Mouse (Mus musculus) kidney, postnatal 0 days (tissue): ENCODE results near the gene Tfap4. TPM values are rescaled to one million over a fixed set of nuclear protein-coding genes. Genes with fewer than 3 reads are reported as not detected.

Experiments used
- ATAC-seq: fragments of 200-750 bp; cut with Nextera tagmentation; replicated peaks from 2 replicates; pipeline ENCODE4 v1.8.0; 2017; ENCODE audit warnings: low read depth, moderate number of reproducible peaks, moderate TSS enrichment, moderate library complexity; ENCODE audit not compliant: low FRiP score
- DNase-seq: peaks from one replicate; pipeline ENCODE4 v3.0.0-alpha.2; 2016; ENCODE audit warnings: low spot score
- H3K27ac ChIP-seq: fragments of 300-500 bp; sonication (generic); 2 replicates; pipeline ENCODE4 v1.5.1; 2014; ENCODE audit warnings: mild to moderate bottlenecking
- H3K27me3 ChIP-seq: fragments of 300-500 bp; sonication (generic); 2 replicates; pipeline ENCODE4 v1.6.1; 2014; ENCODE audit warnings: low read length, mixed read lengths; ENCODE audit not compliant: insufficient read depth
- H3K36me3 ChIP-seq: fragments of 300-500 bp; sonication (generic); 2 replicates; pipeline ENCODE4 v1.6.1; 2014; ENCODE audit warnings: low read length, mixed read lengths; ENCODE audit not compliant: insufficient read depth
- H3K4me1 ChIP-seq: fragments of 300-500 bp; sonication (generic); replicated peaks from 2 replicates; pipeline ENCODE4 v1.6.1; 2014; ENCODE audit warnings: antibody characterized with exemption, low read length, mixed read lengths; ENCODE audit not compliant: insufficient read depth
- H3K4me2 ChIP-seq: fragments of 300-500 bp; sonication (generic); 2 replicates; pipeline ENCODE4 v1.6.1; 2014; ENCODE audit warnings: mild to moderate bottlenecking, low read length, moderate library complexity, mixed read lengths
- H3K4me3 ChIP-seq: fragments of 300-500 bp; sonication (generic); replicated peaks from 2 replicates; pipeline ENCODE4 v1.5.1; 2014; ENCODE audit warnings: low read depth, low read length
- H3K9ac ChIP-seq: fragments of 300-500 bp; sonication (generic); 2 replicates; pipeline ENCODE4 v1.6.1; 2014; ENCODE audit warnings: low read depth, low read length
- H3K9me3 ChIP-seq: fragments of 300-500 bp; sonication (generic); replicated peaks from 2 replicates; pipeline ENCODE4 v1.6.1; 2016; ENCODE audit warnings: low read length, inconsistent platforms, mixed read lengths
- CTCF ChIP-seq: IDR thresholded peaks from 2 replicates; pipeline ENCODE4 v1.5.1; 2016; ENCODE audit warnings: antibody characterized with exemption, low read depth, mild to moderate bottlenecking, moderate library complexity
- WGBS: fragments of 180-500 bp; shearing (Covaris S2); extraction: QIAGEN DNeasy Blood & Tissue Kit; methylation state at CpG from one replicate; pipeline ENCODE4 v1.1.7; 2014; 5-methylcytosine and 5-hydroxymethylcytosine counted together
- polyA plus RNA-seq: library from polyadenylated mRNA; unstranded; fragments of >200 nt; fragmentation: Nextera tagmentation; extraction: Ambion mirVana; gene quantifications from 2 replicates; pipeline ENCODE4 v1.2.1, GENCODE M21; 2015

The Tfap4 gene
- polyA plus RNA-seq, 1 experiment from 2014 or later = 17.2 TPM

DNA sequence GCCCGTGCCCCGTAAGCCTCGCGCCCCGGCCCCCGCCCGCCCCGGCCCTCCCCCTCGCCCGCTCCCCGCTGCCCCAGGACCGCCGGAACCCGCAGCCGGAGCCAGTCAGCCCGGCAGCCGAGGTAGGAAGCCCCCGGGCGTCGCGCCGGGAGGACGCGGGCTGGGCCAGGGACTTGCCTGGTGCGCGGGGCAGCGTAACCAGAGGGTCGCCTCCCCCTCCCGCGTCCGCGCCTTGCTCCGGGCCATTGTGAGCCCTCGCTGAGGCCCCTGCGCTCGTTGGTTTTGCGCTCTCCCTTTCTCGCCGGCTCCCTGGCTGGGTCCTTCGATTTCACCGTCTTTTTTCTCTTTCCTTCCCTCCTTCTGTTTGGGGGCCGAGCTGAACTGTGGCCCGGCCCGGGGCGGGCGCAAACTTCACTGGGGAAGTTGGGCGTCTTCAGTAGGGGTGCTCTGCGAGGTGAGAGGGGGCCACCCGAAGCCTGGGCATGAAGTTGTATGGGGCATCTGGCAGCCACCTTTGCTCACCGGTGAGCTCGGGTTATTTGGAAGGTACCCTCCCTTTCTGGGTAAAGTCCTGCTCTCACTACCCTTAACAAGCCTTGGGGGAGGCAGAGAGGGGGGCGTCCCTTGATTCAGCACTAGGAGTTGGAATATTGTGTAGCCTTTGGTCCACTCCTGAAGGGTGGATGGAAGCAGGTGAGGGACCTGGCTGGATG is 35.3 kb upstream of the Tfap4 start:
- H3K36me3 ChIP-seq = no peaks in the 10 kb centered on the region
- no peaks in the 10 kb centered on the region for H3K27me3 ChIP-seq
- H3K9me3 ChIP-seq = no peaks in the 10 kb centered on the region
- WGBS = under 1% methylated on average over 45 of the region's 52 CpGs
- peak overlapping the region; percentile 88 for H3K4me3 ChIP-seq
- no peak for TF ChIP-seq CTCF
- peak; percentile 61 for DNase-seq
- ATAC-seq = peak; percentile 5
- peak overlapping the region; percentile 98 for H3K27ac ChIP-seq
- H3K9ac ChIP-seq = peak overlapping the region; percentile 97
- H3K4me1 ChIP-seq = peaks cover 55% of the 10 kb centered on the region
- peak overlapping the region; percentile 68 for H3K4me2 ChIP-seq

DNA sequence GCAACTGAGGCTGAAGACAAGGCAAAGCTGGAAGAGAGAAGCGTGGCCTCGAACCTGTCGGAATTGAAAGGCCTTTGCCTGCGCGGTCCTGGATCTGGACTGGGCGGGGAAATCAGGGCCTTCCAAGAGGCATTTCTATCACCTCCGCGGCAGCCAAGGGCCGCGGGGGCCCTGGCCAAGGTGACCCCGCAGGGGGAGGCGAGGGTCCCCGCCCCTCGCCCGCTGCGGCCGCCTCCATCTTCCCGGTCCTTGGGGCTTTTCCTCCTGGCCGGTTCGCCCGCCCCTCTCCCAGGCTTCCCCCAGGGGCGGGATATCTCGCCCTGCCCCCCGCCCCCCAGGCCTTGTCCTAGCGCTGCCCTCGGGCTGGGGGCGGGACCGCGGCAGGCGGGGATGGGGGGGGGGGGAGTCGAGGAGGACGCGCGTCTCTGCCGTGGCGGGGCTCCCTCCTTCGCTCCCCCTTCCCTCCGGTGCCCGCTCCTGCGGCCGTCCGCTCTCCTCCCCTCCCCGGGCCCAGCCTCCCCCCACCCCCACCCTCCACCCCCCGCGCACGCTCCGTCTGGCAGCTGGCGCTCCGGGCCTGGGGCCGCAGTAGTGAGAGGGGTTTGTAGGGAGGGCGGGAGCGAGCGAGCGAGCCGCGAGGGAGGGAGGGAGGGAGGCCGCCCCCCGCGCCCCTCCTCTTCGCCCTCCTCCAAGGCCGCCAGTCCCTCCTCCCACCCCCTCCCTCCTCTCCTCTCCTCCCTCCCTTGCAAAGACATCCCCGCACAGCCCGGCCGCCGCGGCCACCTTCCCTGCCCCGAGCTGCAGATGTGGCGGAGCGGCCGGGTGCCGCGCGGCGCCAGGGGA is 34.5 kb upstream of the Tfap4 start, which contains the start of gene Glis2:
TSS of gene Glis2 (plus strand) at position 743 of the 843 bp plus-strand sequence.
- DNase-seq (peak; percentile 94), ATAC-seq (peak; percentile 82)
- H3K4me1 ChIP-seq = peaks cover 48% of the 10 kb centered on the region
- no peaks in the 10 kb centered on the region for H3K27me3 ChIP-seq
- H3K4me2 ChIP-seq = peak within 1 kb of the TSS; percentile 68
- under 1% methylated on average over 47 of the region's 74 CpGs for WGBS
- no peak for TF ChIP-seq CTCF
- H3K27ac ChIP-seq = peak within 1 kb of the TSS; percentile 98
- no peaks in the 10 kb centered on the region for H3K9me3 ChIP-seq
- no peaks in the 10 kb centered on the region for H3K36me3 ChIP-seq
- H3K9ac ChIP-seq = peak within 1 kb of the TSS; percentile 97
- H3K4me3 ChIP-seq = peak within 1 kb of the TSS; percentile 88

GRCm38 (mm10) chr16:4592909-4593875 is 33.5 kb upstream of the Tfap4 start:
- H3K27ac ChIP-seq = peak overlapping the region; percentile 98
- peak overlapping the region; percentile 88 for H3K4me3 ChIP-seq
- peak overlapping the region; percentile 97 for H3K9ac ChIP-seq
- no peaks in the 10 kb centered on the region for H3K27me3 ChIP-seq
- no peaks in the 10 kb centered on the region for H3K9me3 ChIP-seq
- peak; percentile 93 for DNase-seq
- ATAC-seq = 0 out of 2 replicates have a peak, but pooled peaks have one; percentile 5
- H3K36me3 ChIP-seq = no peaks in the 10 kb centered on the region
- peak overlapping the region; percentile 68 for H3K4me2 ChIP-seq
- 15% methylated on average over 32 of the region's 32 CpGs for WGBS
- TF ChIP-seq CTCF = peak; percentile 75
- H3K4me1 ChIP-seq = peaks cover 38% of the 10 kb centered on the region

DNA sequence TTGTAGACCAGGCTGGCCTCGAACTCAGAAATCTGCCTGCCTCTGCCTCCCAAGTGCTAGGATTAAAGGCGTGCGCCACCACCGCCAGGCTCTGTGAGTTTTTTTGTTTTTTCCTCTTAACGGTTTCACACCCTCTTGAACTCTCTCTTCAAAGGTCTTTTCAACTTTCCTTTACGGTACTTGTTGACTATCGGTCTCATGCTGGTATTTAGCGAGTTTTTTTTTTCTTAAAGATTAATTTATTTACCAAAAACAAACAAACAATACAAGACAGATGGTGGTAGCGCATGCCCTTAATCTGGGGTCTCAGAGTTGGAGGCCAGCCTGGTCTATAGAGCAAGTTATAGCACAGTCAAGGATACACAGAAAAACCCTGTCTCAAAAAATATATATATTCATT is 30.6 kb upstream of the Tfap4 start:
- Histone ChIP-seq H3K4me3 (no peak overlapping the region), H3K36me3 (no peaks in the 10 kb centered on the region), H3K4me1 (peaks cover 27% of the 10 kb centered on the region), H3K27me3 (no peaks in the 10 kb centered on the region), H3K27ac (no peak overlapping the region), H3K4me2 (no peak overlapping the region), H3K9me3 (no peaks in the 10 kb centered on the region), H3K9ac (no peak overlapping the region)
- TF ChIP-seq CTCF = no peak
- DNase-seq = no peak
- no peak for ATAC-seq
- whole genome bisulfite sequencing = 96% methylated on average over 9 of the region's 9 CpGs

DNA sequence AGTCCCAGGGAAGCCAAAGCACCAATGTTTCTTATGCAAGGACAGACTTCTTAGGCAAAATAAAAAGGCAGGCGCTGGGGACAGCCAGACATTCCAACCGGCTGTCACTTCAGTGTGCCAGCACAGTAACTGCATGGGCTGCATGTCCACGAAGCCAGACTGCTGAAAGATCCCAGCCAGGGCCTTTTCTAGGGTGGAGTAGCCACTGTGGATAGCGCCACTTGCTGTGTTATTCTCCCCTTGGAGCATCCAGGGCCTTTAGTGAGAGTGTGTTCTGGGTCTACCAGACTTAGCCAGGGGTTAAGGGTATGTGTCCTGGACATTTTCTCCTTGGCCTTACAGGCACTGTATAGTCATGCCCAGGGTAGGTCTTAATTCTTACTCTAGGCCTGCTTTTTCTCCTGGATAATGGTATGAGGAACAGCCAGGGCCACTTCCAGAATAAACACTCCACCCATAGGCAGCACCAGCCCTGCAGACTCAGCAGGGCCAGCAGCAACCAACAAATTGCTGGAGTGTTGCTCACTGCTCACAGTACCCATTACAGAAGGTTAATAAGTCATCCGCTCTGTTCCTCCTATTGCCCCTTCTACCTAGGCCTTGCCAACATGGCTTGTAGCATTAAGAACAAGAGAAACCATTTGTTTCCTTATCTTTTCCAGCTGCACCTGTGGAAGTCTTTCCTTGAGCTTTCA is 28.0 kb upstream of the Tfap4 start:
- Histone ChIP-seq H3K9me3 (no peaks in the 10 kb centered on the region), H3K4me3 (no peak overlapping the region), H3K4me2 (no peak overlapping the region), H3K9ac (peak overlapping the region; percentile 5; the same call in 1 of the 2 replicates), H3K27ac (peak overlapping the region; percentile 92), H3K4me1 (peaks cover 20% of the 10 kb centered on the region), H3K36me3 (no peaks in the 10 kb centered on the region), H3K27me3 (no peaks in the 10 kb centered on the region)
- 49% methylated on average over 5 of the region's 5 CpGs for WGBS
- DNase-seq (peak; percentile 46), ATAC-seq (peak; percentile 38; the same call in 1 of the 2 replicates)
- no peak for TF ChIP-seq CTCF
